Mouse (Mus musculus): ENCODE data around the gene Trpm8. TPM values are rescaled to one million over a fixed set of nuclear protein-coding genes. Genes with fewer than 3 reads are reported as not detected.

The Trpm8 gene
- polyA plus RNA-seq, 1 experiment from 2014 or later, result not detected

- Histone ChIP-seq H3K9me3 (replicated peaks) (peaks cover 94% of the 10 kb centered on the region), H3K4me2 (replicated peaks) (no peak overlapping the region), H3K27me3 (no peaks in the 10 kb centered on the region), H3K4me1 (no peaks in the 10 kb centered on the region), H3K27ac (no peak overlapping the region), H3K9ac (no peak overlapping the region), H3K4me3 (no peak overlapping the region), H3K36me3 (no peaks in the 10 kb centered on the region)
- 0 out of 2 replicates have a peak, but pooled peaks have one; percentile 6 for ATAC-seq (ENCODE audit: low FRiP score)
- 65% methylated on average over 14 of the region's 14 CpGs for WGBS
These were observed 24.7 kb downstream of the Trpm8 start for GRCm38 (mm10) chr1:88302057-88302740.

GRCm38 (mm10) chr1:88303762-88304161 is 26.3 kb downstream of the Trpm8 start:
- H3K4me3 ChIP-seq, result no peak overlapping the region
- no peak overlapping the region for H3K4me2 ChIP-seq (replicated peaks)
- H3K27me3 ChIP-seq, result no peaks in the 10 kb centered on the region
- H3K4me1 ChIP-seq, result no peaks in the 10 kb centered on the region
- H3K36me3 ChIP-seq, result no peaks in the 10 kb centered on the region
- no peak for ATAC-seq (ENCODE audit: low FRiP score)
- no peak overlapping the region for H3K27ac ChIP-seq
- peaks cover 95% of the 10 kb centered on the region for H3K9me3 ChIP-seq (replicated peaks)
- 65% methylated on average over 6 of the region's 6 CpGs for WGBS
- H3K9ac ChIP-seq, result no peak overlapping the region

- Histone ChIP-seq H3K4me2 (replicated peaks) (no peak overlapping the region), H3K4me3 (no peak overlapping the region), H3K27ac (no peak overlapping the region), H3K4me1 (no peaks in the 10 kb centered on the region), H3K9me3 (replicated peaks) (peaks cover 95% of the 10 kb centered on the region), H3K36me3 (no peaks in the 10 kb centered on the region), H3K27me3 (no peaks in the 10 kb centered on the region), H3K9ac (no peak overlapping the region)
- no peak for ATAC-seq (ENCODE audit: low FRiP score)
- WGBS, result 60% methylated on average over 8 of the region's 8 CpGs
These were observed 27.0 kb downstream of the Trpm8 start for GRCm38 (mm10) chr1:88304261-88304985.

GRCm38 (mm10) chr1:88305018-88305795 is 27.7 kb downstream of the Trpm8 start:
- ATAC-seq (ENCODE audit: low FRiP score), result no peak
- H3K4me3 ChIP-seq, result no peak overlapping the region
- WGBS, result 51% methylated on average over 6 of the region's 6 CpGs
- H3K9ac ChIP-seq, result no peak overlapping the region
- H3K9me3 ChIP-seq (replicated peaks), result peaks cover 95% of the 10 kb centered on the region
- H3K4me1 ChIP-seq, result no peaks in the 10 kb centered on the region
- no peak overlapping the region for H3K4me2 ChIP-seq (replicated peaks)
- H3K27me3 ChIP-seq, result no peaks in the 10 kb centered on the region
- no peaks in the 10 kb centered on the region for H3K36me3 ChIP-seq
- H3K27ac ChIP-seq, result no peak overlapping the region

- 68% methylated on average over 1 of the region's 1 CpGs for WGBS
- H3K4me3 ChIP-seq, result no peak overlapping the region
- no peaks in the 10 kb centered on the region for H3K36me3 ChIP-seq
- H3K4me1 ChIP-seq, result no peaks in the 10 kb centered on the region
- no peak overlapping the region for H3K4me2 ChIP-seq (replicated peaks)
- H3K27ac ChIP-seq, result no peak overlapping the region
- no peaks in the 10 kb centered on the region for H3K27me3 ChIP-seq
- peaks cover 85% of the 10 kb centered on the region for H3K9me3 ChIP-seq (replicated peaks)
- no peak for ATAC-seq (ENCODE audit: low FRiP score)
- H3K9ac ChIP-seq, result no peak overlapping the region
These were observed 29.1 kb downstream of the Trpm8 start for GRCm38 (mm10) chr1:88306543-88306942.

- Histone ChIP-seq H3K4me2 (replicated peaks) (no peak overlapping the region), H3K36me3 (no peaks in the 10 kb centered on the region), H3K27ac (no peak overlapping the region), H3K4me3 (no peak overlapping the region), H3K9ac (no peak overlapping the region), H3K4me1 (no peaks in the 10 kb centered on the region), H3K9me3 (replicated peaks) (peaks cover 79% of the 10 kb centered on the region), H3K27me3 (no peaks in the 10 kb centered on the region)
- ATAC-seq (ENCODE audit: low FRiP score), result no peak
- 67% methylated on average over 12 of the region's 12 CpGs for WGBS
These were observed 29.7 kb downstream of the Trpm8 start for GRCm38 (mm10) chr1:88307180-88307579.

- no peak overlapping the region for H3K4me3 ChIP-seq
- ATAC-seq (ENCODE audit: low FRiP score), result 0 out of 2 replicates have a peak, but pooled peaks have one; percentile 17
- H3K36me3 ChIP-seq, result no peaks in the 10 kb centered on the region
- H3K9me3 ChIP-seq (replicated peaks), result peaks cover 64% of the 10 kb centered on the region
- H3K4me2 ChIP-seq (replicated peaks), result no peak overlapping the region
- no peaks in the 10 kb centered on the region for H3K27me3 ChIP-seq
- no peak overlapping the region for H3K9ac ChIP-seq
- no peaks in the 10 kb centered on the region for H3K4me1 ChIP-seq
- H3K27ac ChIP-seq, result no peak overlapping the region
- 49% methylated on average over 2 of the region's 2 CpGs for WGBS
These were observed 31.6 kb downstream of the Trpm8 start for GRCm38 (mm10) chr1:88309020-88309419.

GRCm38 (mm10) chr1:88309905-88310304 is 32.4 kb downstream of the Trpm8 start:
- Histone ChIP-seq H3K4me2 (replicated peaks) (no peak overlapping the region), H3K9me3 (replicated peaks) (peaks cover 56% of the 10 kb centered on the region), H3K27me3 (no peaks in the 10 kb centered on the region), H3K36me3 (no peaks in the 10 kb centered on the region), H3K4me1 (no peaks in the 10 kb centered on the region), H3K4me3 (no peak overlapping the region), H3K9ac (no peak overlapping the region), H3K27ac (no peak overlapping the region)
- WGBS, result 51% methylated on average over 3 of the region's 3 CpGs
- ATAC-seq (ENCODE audit: low FRiP score), result peak; percentile 27; the same call in 1 of the 2 replicates

GRCm38 (mm10) chr1:88310349-88310748 is 32.9 kb downstream of the Trpm8 start:
- Histone ChIP-seq H3K4me1 (no peaks in the 10 kb centered on the region), H3K9ac (no peak overlapping the region), H3K9me3 (replicated peaks) (peaks cover 52% of the 10 kb centered on the region), H3K27me3 (no peaks in the 10 kb centered on the region), H3K36me3 (no peaks in the 10 kb centered on the region), H3K4me3 (no peak overlapping the region), H3K27ac (no peak overlapping the region), H3K4me2 (replicated peaks) (no peak overlapping the region)
- 65% methylated on average over 3 of the region's 3 CpGs for WGBS
- peak; percentile 32; the same call in 1 of the 2 replicates for ATAC-seq (ENCODE audit: low FRiP score)

GRCm38 (mm10) chr1:88317279-88317678 is 39.8 kb downstream of the Trpm8 start:
- Histone ChIP-seq H3K9me3 (replicated peaks) (no peaks in the 10 kb centered on the region), H3K36me3 (no peaks in the 10 kb centered on the region), H3K27ac (no peak overlapping the region), H3K4me2 (replicated peaks) (no peak overlapping the region), H3K27me3 (no peaks in the 10 kb centered on the region), H3K4me1 (no peaks in the 10 kb centered on the region), H3K9ac (no peak overlapping the region), H3K4me3 (no peak overlapping the region)
- WGBS, result 91% methylated on average over 1 of the region's 1 CpGs
- no peak for ATAC-seq (ENCODE audit: low FRiP score)

- Histone ChIP-seq H3K9me3 (replicated peaks) (no peaks in the 10 kb centered on the region), H3K36me3 (no peaks in the 10 kb centered on the region), H3K27me3 (no peaks in the 10 kb centered on the region), H3K9ac (no peak overlapping the region), H3K4me2 (replicated peaks) (no peak overlapping the region), H3K27ac (no peak overlapping the region), H3K4me1 (no peaks in the 10 kb centered on the region), H3K4me3 (no peak overlapping the region)
- WGBS, result 75% methylated on average over 6 of the region's 6 CpGs
- no peak for ATAC-seq (ENCODE audit: low FRiP score)
These were observed 41.1 kb downstream of the Trpm8 start for GRCm38 (mm10) chr1:88318531-88319060.

- WGBS, result 77% methylated on average over 7 of the region's 7 CpGs
- H3K4me1 ChIP-seq, result no peaks in the 10 kb centered on the region
- H3K27ac ChIP-seq, result no peak overlapping the region
- H3K4me3 ChIP-seq, result no peak overlapping the region
- ATAC-seq (ENCODE audit: low FRiP score), result no peak
- H3K9me3 ChIP-seq (replicated peaks), result no peaks in the 10 kb centered on the region
- H3K36me3 ChIP-seq, result no peaks in the 10 kb centered on the region
- H3K4me2 ChIP-seq (replicated peaks), result no peak overlapping the region
- no peaks in the 10 kb centered on the region for H3K27me3 ChIP-seq
- H3K9ac ChIP-seq, result no peak overlapping the region
These were observed 43.4 kb downstream of the Trpm8 start for GRCm38 (mm10) chr1:88320821-88321395.
